Mouse (Mus musculus) CD4-positive naive resting alpha-beta T cell, adult 76 days (primary cell): ENCODE measurements around the gene Cisd1. TPM values are rescaled to one million over a fixed set of nuclear protein-coding genes. Genes with fewer than 3 reads are reported as not detected.

Experiments
- total RNA-seq: library from RNA; stranded (reverse); gene quantifications from one replicate; pipeline ENCODE4 v1.2.4, GENCODE M21; 2023

The Cisd1 gene
- 5.2 TPM for total RNA-seq

DNA sequence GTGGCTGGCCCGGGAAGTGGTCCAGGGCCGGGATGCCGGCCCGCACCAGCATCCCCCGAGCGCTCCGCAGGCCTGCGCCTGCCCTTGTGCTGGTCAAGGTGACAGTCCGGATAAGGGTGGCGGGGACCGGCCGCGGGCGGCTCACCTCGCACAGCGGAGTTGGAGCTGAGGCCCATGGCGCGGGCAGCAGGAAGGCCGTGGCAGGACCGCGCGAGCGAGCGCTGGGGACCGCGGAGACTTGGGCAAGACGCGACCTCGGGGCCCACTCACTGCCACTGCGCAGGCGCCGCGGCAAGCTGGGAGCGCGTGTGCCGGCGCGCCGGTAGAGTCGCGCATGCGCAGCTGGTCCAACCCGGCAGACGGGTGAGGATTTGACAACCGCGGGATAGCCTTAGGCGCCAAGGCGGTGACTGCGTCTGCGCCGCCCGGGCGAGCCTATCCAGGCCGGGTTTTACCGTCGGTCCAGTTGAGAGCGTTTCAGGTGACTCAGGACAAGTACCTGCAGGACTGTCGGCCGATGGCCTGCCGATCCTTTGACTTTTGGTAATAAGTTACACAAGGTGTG, at the start of gene Cisd1:
Cisd1 (minus strand) TSS at position 376 of the 565 bp plus-strand sequence.

GRCm38 (mm10) chr10:71347509-71347949, 2.8 kb upstream of the Cisd1 start, which contains the start of gene Ipmk:
Ipmk (plus strand) TSS chr10:71347763.

GRCm38 (mm10) chr10:71285126-71285580, 59.6 kb downstream of the Cisd1 start, which contains the start of gene Ube2d1:
Ube2d1 (minus strand) TSS chr10:71285262.

Other genes starting within 250 kb of the Cisd1 start
- not detected for gene Bicc1, start 185.3 kb downstream of the Cisd1 start, total RNA-seq
- gene Tfam, start 106.7 kb downstream of the Cisd1 start, total RNA-seq: 66.2 TPM
- 47.4 TPM for gene Ube2d1, start 59.7 kb downstream of the Cisd1 start, total RNA-seq
- 31.1 TPM for gene Ipmk, start 2.8 kb upstream of the Cisd1 start, total RNA-seq